Mouse (Mus musculus) hindbrain, embryonic 14.5 days (tissue): ENCODE results near the gene Dmgdh. TPM values are rescaled to one million over a fixed set of nuclear protein-coding genes. Genes with fewer than 3 reads are reported as not detected.

Experiments
- ATAC-seq: fragments of 200-750 bp; cut with Nextera tagmentation; 2 replicates; pipeline ENCODE4 v1.8.0; 2017; ENCODE audit warnings: moderate number of reproducible peaks, mild to moderate bottlenecking, moderate TSS enrichment, moderate library complexity; ENCODE audit not compliant: low FRiP score
- DNase-seq: peaks from one replicate; pipeline ENCODE4 v3.0.0-alpha.2; 2015; ENCODE audit warnings: low spot score
- H3K27ac ChIP-seq: fragments of 300-500 bp; sonication (generic); 2 replicates; pipeline ENCODE4 v1.5.1; 2014; ENCODE audit warnings: mild to moderate bottlenecking, moderate library complexity
- H3K27me3 ChIP-seq: fragments of 300-500 bp; sonication (generic); 2 replicates; pipeline ENCODE4 v1.6.1; 2014; ENCODE audit warnings: mild to moderate bottlenecking, low read length, mixed read lengths; ENCODE audit not compliant: control insufficient read depth, insufficient read depth
- H3K36me3 ChIP-seq: fragments of 300-500 bp; sonication (generic); replicated peaks from 2 replicates; pipeline ENCODE4 v1.6.1; 2014; ENCODE audit not compliant: control insufficient read depth, insufficient read depth
- H3K4me1 ChIP-seq: fragments of 300-500 bp; sonication (generic); replicated peaks from 2 replicates; pipeline ENCODE4 v1.6.1; 2014; ENCODE audit warnings: antibody characterized with exemption, low read length, mixed read lengths; ENCODE audit not compliant: control insufficient read depth, insufficient read depth
- H3K4me2 ChIP-seq: fragments of 300-500 bp; sonication (generic); replicated peaks from 2 replicates; pipeline ENCODE4 v1.6.1; 2014; ENCODE audit warnings: mild to moderate bottlenecking, moderate library complexity
- H3K4me3 ChIP-seq: fragments of 300-500 bp; sonication (generic); replicated peaks from 2 replicates; pipeline ENCODE4 v1.5.1; 2014; ENCODE audit warnings: mild to moderate bottlenecking, low read length
- H3K9ac ChIP-seq: fragments of 300-500 bp; sonication (generic); 2 replicates; pipeline ENCODE4 v1.6.1; 2014
- H3K9me3 ChIP-seq: fragments of 300-500 bp; sonication (generic); 2 replicates; pipeline ENCODE4 v1.6.1; 2016; ENCODE audit warnings: low read length; ENCODE audit not compliant: control insufficient read depth
- WGBS: fragments of 180-500 bp; shearing (Covaris S2); extraction: QIAGEN DNeasy Blood & Tissue Kit; methylation state at CpG from one replicate; pipeline ENCODE4 v1.1.7; 2014; 5-methylcytosine and 5-hydroxymethylcytosine counted together
- polyA plus RNA-seq: library from polyadenylated mRNA; unstranded; fragments of >200 nt; fragmentation: Nextera tagmentation; extraction: Ambion mirVana; gene quantifications from 2 replicates; pipeline ENCODE4 v1.2.1, GENCODE M21; 2014

Dmgdh gene
- polyA plus RNA-seq, 1 experiment from 2014 or later: 0.54 TPM

- Histone ChIP-seq H3K36me3 (no peaks in the 10 kb centered on the region), H3K4me1 (no peaks in the 10 kb centered on the region), H3K27me3 (no peaks in the 10 kb centered on the region), H3K9me3 (no peaks in the 10 kb centered on the region), H3K9ac (no peak overlapping the region), H3K4me2 (no peak overlapping the region), H3K4me3 (no peak overlapping the region), H3K27ac (no peak overlapping the region)
- 86% methylated on average over 1 of the region's 1 CpGs for WGBS
- ATAC-seq (no peak), DNase-seq (no peak)
Observed at GRCm38 (mm10) chr13:93690821-93691220, 16.6 kb downstream of the Dmgdh start.

GRCm38 (mm10) chr13:93698866-93699265 lies 24.6 kb downstream of the Dmgdh start:
- Histone ChIP-seq H3K4me3 (no peak overlapping the region), H3K4me1 (no peaks in the 10 kb centered on the region), H3K27ac (no peak overlapping the region), H3K9me3 (no peaks in the 10 kb centered on the region), H3K9ac (no peak overlapping the region), H3K36me3 (no peaks in the 10 kb centered on the region), H3K27me3 (no peaks in the 10 kb centered on the region), H3K4me2 (no peak overlapping the region)
- 74% methylated on average over 6 of the region's 6 CpGs for WGBS
- DNase-seq (no peak), ATAC-seq (no peak)

DNA sequence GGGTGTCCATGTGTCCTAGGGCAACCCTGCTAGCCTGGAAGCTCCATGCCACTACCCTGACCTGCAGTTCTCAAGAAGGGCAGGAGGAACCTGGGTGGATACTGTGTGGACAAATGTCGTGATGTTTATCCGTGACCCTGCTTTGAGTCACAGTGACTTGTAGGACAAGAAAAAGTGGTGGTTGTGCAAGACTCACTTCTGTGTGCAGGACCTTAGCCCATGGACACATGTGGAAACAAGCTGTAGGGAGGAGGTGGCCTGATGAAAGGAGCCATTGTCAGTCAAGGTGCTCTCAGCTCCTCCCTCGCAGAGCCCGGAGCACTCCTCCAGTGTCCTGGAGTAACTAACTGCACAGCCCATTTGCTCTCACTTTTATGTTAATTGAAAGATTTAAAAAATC lies 31.5 kb downstream of the Dmgdh start:
- no peak overlapping the region for H3K4me2 ChIP-seq
- WGBS: 92% methylated on average over 4 of the region's 4 CpGs
- no peak for ATAC-seq

DNA sequence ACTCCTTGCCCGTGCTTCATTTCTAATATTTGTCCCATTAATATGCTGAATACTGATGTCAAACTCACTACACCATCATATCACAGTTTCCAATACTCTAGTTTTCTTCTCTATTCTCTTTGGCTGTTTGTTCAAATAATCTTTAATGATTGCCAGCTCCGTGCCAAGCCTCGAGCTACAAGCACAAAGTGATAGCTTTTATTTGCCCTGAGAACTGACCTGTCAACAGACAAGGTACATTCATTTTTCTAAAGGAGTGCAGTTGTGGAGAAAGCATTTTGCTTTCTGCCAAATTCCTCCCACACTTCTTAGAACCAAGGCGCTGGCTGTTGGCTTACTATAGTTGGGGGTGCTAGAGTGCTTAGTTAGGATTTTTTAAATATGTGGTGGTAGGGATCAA lies 33.0 kb downstream of the Dmgdh start:
- Histone ChIP-seq H3K4me2 (no peak overlapping the region), H3K27me3 (no peaks in the 10 kb centered on the region), H3K9me3 (no peaks in the 10 kb centered on the region), H3K27ac (no peak overlapping the region), H3K36me3 (no peaks in the 10 kb centered on the region), H3K4me3 (no peak overlapping the region), H3K4me1 (no peaks in the 10 kb centered on the region), H3K9ac (no peak overlapping the region)
- WGBS: 82% methylated on average over 4 of the region's 4 CpGs
- DNase-seq (no peak), ATAC-seq (no peak)

More for the DNA sequence above, 31.5 kb downstream of the Dmgdh start:
- Histone ChIP-seq H3K27ac (no peak overlapping the region), H3K36me3 (no peaks in the 10 kb centered on the region), H3K9ac (no peak overlapping the region), H3K9me3 (no peaks in the 10 kb centered on the region), H3K4me3 (no peak overlapping the region), H3K27me3 (no peaks in the 10 kb centered on the region), H3K4me1 (no peaks in the 10 kb centered on the region)
- no peak for DNase-seq

DNA sequence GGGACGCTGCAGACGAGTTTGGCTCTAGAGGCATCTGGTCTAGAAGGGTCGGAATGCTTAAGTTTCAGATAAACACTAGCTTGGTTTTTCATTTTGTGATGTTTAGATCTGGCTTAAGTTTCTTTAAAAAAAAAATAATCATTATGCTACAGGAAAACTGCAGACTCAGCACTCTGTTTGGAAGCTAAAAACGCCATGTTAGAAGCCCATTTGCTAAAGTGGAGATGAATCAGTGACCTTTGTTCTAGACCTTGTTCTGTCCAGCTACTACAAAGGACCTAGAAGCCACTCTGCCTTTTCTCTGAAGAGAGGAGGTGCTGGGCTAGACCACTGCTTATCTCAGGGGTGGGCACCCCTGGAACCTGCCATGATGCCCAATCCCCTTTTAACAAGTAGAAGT lies 36.1 kb downstream of the Dmgdh start:
- WGBS: 92% methylated on average over 4 of the region's 4 CpGs
- no peak for ATAC-seq
- H3K9me3 ChIP-seq: no peaks in the 10 kb centered on the region

DNA sequence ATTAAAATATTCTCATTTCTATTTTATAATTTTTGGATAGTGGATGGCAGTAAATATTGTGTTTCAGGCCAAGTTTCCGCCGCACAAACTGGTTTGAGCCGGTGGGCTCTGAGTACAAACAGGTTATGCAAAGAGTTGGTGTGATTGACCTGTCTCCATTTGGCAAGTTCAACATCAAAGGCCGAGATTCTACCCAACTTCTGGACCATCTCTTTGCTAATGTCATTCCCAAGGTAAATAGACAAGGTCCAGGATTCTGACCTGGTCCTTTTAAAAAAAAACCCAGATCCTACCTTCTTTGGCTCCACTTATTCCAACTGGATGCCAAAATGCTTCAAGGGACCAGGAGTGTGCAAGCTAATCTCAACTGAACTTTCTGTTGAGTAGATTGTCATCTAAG lies 37.0 kb downstream of the Dmgdh start:
- no peaks in the 10 kb centered on the region for H3K9me3 ChIP-seq
- no peak overlapping the region for H3K4me3 ChIP-seq
- no peaks in the 10 kb centered on the region for H3K4me1 ChIP-seq
- no peak overlapping the region for H3K4me2 ChIP-seq
- H3K9ac ChIP-seq: no peak overlapping the region
- ATAC-seq: no peak
- DNase-seq: no peak
- no peak overlapping the region for H3K27ac ChIP-seq
- no peaks in the 10 kb centered on the region for H3K27me3 ChIP-seq
- WGBS: 93% methylated on average over 4 of the region's 4 CpGs
- no peaks in the 10 kb centered on the region for H3K36me3 ChIP-seq

More for the DNA sequence above, 36.1 kb downstream of the Dmgdh start:
- no peak overlapping the region for H3K4me2 ChIP-seq
- no peak for DNase-seq
- no peaks in the 10 kb centered on the region for H3K36me3 ChIP-seq
- no peak overlapping the region for H3K9ac ChIP-seq
- H3K27me3 ChIP-seq: no peaks in the 10 kb centered on the region
- H3K27ac ChIP-seq: no peak overlapping the region
- no peaks in the 10 kb centered on the region for H3K4me1 ChIP-seq
- no peak overlapping the region for H3K4me3 ChIP-seq

DNA sequence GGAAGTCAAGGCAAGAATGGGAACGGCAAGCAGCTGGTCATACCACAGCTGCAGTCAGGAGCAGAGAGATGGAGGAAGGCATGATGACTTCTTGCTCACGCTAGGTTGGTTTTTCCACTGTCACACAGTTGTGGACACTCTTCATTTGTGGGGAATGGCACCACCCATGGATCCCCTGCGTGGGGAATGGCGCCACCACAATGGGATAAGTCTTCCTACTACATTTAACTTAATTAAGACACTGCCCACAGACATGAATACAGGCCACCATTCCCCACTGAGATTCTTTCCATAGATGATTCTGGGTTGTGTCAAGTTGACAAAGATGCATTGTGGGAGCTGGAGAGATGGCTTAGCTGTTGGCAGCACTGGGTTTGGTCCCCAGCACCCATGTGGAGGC lies 38.1 kb downstream of the Dmgdh start:
- no peak overlapping the region for H3K4me2 ChIP-seq
- H3K27me3 ChIP-seq: no peaks in the 10 kb centered on the region
- no peak overlapping the region for H3K9ac ChIP-seq
- no peaks in the 10 kb centered on the region for H3K9me3 ChIP-seq
- H3K4me1 ChIP-seq: no peaks in the 10 kb centered on the region
- ATAC-seq: no peak
- no peak overlapping the region for H3K27ac ChIP-seq
- no peaks in the 10 kb centered on the region for H3K36me3 ChIP-seq
- DNase-seq: no peak
- no peak overlapping the region for H3K4me3 ChIP-seq
- WGBS: 88% methylated on average over 4 of the region's 4 CpGs

DNA sequence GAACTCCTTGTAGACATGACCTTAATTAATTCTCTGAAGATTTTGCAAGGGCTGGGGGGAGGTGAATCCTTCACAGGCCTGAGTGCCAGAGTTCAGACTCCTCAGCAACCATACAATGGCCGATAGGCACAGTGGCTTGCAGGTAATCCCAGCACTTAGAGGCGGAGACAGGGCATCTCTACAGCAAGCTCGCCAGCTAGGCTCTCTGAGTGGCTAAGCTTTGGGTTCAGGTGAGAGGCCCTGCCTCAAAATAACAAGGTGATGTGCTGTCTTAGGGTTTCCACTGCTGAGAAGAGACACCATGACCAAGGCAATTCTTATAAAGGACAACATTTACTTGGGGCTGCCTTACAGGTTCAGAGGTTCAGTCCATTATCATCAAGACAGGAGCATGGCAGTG lies 39.6 kb downstream of the Dmgdh start:
- H3K9ac ChIP-seq: no peak overlapping the region
- 83% methylated on average over 3 of the region's 3 CpGs for WGBS
- no peaks in the 10 kb centered on the region for H3K4me1 ChIP-seq
- no peak overlapping the region for H3K4me3 ChIP-seq
- no peaks in the 10 kb centered on the region for H3K9me3 ChIP-seq
- no peak overlapping the region for H3K27ac ChIP-seq
- H3K27me3 ChIP-seq: no peaks in the 10 kb centered on the region
- no peak overlapping the region for H3K4me2 ChIP-seq
- DNase-seq: no peak
- ATAC-seq: no peak
- no peaks in the 10 kb centered on the region for H3K36me3 ChIP-seq

DNA sequence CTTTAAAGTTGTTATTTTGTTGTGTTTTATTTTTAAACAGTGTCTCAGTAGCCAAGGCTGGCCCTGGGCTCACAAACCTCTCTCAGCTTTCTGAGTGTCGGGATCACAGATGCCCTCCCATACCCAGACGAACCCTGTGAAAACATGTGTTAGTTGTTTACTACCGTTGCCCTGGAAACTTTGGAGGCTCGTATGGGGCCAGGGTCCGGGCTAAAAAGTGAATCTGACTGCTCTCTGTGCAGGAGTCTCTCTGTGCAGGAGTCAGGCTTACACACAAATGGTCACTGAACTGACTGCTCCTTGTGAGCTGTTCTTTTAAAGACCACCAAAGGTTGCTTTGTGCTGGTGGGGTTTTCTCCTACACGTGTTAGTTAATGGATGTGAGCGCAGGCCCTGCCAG lies 42.9 kb downstream of the Dmgdh start:
- DNase-seq (no peak), ATAC-seq (no peak)
- Histone ChIP-seq H3K4me3 (no peak overlapping the region), H3K27me3 (no peaks in the 10 kb centered on the region), H3K4me2 (no peak overlapping the region), H3K4me1 (no peaks in the 10 kb centered on the region), H3K36me3 (no peaks in the 10 kb centered on the region), H3K9ac (no peak overlapping the region), H3K9me3 (no peaks in the 10 kb centered on the region), H3K27ac (no peak overlapping the region)
- whole genome bisulfite sequencing: 47% methylated on average over 7 of the region's 7 CpGs

- ATAC-seq: no peak
- Histone ChIP-seq H3K4me2 (peak overlapping the region; percentile 34), H3K36me3 (no peaks in the 10 kb centered on the region), H3K4me1 (no peaks in the 10 kb centered on the region), H3K27me3 (no peaks in the 10 kb centered on the region), H3K9me3 (no peaks in the 10 kb centered on the region), H3K4me3 (no peak overlapping the region), H3K9ac (no peak overlapping the region), H3K27ac (no peak overlapping the region)
- peak; percentile 86 for DNase-seq
- WGBS: 5% methylated on average over 7 of the region's 7 CpGs
Observed at GRCm38 (mm10) chr13:93718948-93719347, 44.7 kb downstream of the Dmgdh start.
